Mouse (Mus musculus) neural tube, embryonic 10.5 days (tissue): Measurements from ENCODE around the gene Ano9.
A peak's percentile ranks its signal among the peaks of the same experiment; 100 is the strongest.

Experiments
- DNase-seq: peaks from one replicate; pipeline ENCODE4 v3.0.0-alpha.2; 2017; ENCODE audit warnings: low spot score; ENCODE audit errors: extremely low spot score

The Ano9 gene

DNA sequence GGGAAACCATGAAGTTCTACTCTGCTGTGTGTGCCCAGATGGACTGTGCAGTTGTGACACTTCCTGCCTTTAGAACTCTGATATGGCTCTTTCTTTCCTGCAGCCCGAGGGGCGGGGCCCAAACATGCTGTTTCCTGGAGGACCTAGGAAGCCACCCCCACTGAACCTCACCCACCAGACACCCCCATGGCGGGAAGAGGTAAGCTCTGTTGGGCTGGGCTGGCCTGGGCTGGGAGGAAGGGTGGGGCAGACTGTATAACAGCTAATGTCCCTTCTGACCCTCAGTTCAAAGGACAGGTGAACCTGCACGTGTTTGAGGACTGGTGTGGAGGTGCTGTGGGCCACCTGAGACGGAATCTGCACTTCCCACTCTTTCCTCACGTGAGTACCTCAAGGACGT lies 53.4 kb downstream of the Ano9 start:
- DNase-seq = no peak

DNA sequence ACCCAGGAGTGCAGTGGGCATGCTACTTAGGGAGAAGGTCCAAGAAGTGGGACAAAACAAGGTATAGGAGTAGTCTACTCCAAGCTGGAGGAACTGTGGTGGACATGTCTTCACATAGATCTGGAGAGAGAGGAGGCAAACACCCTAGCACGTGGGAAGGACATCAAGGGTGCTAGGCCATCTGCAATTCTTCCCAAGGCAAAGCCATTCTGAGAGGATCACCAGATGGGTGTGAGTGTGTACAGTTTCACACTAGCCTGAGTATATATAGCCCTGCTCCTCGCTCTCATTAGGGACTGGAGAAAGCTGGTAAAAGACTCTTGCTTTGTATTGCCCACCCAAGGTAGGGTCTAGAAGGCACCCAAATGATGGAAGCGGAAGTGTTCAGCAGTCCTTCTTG lies 54.3 kb downstream of the Ano9 start:
- DNase-seq = no peak

DNA sequence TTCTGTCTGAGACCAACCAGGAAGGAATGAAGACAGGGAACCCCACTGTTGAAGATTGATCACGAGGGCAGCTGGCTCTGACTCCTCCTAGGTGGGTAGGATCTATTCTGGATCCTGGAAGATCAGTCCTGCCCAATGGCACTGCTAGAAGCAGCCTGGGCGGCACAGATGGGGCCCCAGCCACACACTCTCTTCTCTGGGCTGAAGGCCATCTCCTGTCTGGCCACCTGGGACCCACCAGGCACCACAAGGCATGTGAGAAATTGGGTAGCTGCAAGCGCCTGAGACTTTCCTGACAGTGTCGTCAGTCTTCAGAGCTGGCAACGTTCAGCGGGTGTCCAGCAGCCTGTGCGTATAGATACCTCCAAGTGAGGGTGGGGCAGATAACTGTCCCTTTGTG lies 55.1 kb downstream of the Ano9 start:
- DNase-seq = no peak

DNA sequence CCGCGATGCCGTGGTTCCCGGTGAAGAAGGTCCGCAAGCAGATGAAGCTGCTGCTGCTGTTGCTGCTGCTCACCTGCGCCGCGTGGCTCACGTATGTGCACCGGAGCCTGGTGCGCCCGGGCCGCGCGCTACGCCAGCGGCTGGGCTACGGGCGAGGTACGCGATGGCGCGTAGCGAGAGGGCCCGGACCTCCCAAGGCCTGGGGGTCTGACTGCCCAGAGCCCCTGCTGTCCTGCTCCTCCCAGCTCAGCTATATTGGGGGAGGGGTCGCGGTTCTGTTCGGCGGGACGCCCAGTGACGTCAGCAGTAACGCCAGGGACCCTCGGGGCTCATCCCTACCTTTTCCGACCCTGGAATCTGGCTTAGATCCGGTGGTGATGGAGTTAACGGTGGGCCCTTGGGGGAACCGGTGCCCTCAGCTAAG lies 56.3 kb downstream of the Ano9 start:
- peak; percentile 59 for DNase-seq

DNA sequence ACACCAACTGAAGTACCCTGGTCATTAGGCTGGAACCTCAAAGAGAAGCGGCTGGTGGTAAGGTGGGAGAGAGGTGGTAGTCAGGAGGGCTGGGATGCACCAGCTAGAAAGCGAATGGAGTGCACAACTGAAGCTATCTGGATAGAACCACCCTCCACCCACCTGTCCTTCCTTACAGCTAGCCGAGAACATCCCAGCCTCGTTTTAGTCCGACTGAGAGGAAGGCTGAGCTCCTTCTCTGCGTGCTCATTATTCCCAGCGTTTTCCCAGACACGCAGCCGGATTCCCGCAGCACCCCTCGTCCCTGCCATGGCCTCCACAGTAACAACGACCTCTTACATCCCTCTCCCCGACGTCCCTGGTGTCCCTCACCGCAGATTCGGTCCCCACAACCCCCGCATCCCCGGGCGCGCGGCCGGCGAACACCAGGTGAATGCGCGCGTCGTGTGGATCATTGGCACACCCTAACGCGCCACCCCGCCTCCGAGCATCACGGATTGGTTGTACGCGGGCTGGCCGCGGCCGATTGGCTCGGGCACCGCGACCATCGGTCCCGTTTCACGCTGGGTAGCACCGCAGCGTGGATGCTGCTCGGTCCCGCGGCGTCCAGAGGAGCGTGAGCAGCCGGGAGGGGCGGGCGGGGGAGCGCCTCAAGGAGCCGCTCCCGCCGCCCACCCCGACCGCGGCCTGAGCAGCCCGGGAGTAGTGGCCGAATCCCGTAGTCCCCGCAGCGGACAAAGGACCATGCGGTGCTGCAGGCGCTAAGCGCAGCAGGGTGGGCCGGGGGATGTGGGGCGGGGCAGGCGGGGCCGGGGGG lies 57.0 kb downstream of the Ano9 start, which contains the start of gene B4galnt4:
Gene B4galnt4 (plus strand): TSS at position 679 of the 817 bp plus-strand sequence.
- peak; percentile 89 for DNase-seq

DNA sequence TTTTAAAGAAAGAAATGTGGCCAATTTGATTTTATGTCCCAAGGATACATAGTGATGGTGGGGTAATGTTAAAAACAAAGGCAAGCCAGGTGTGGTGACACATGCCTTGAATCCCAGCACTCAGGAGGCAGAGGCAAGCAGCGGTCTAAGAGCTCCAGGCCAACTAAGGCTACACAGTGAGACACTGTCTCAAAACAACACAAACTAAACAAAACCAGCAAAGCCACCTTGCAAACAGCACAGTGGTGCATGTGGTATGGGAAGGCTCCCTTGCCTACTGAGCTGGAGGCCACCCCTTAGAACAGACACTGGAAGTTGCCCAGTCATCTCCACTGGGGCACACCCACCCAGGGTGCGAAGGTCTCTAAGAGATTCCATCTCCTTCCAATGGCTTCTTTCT lies 57.7 kb downstream of the Ano9 start:
- peak; percentile 35 for DNase-seq

DNA sequence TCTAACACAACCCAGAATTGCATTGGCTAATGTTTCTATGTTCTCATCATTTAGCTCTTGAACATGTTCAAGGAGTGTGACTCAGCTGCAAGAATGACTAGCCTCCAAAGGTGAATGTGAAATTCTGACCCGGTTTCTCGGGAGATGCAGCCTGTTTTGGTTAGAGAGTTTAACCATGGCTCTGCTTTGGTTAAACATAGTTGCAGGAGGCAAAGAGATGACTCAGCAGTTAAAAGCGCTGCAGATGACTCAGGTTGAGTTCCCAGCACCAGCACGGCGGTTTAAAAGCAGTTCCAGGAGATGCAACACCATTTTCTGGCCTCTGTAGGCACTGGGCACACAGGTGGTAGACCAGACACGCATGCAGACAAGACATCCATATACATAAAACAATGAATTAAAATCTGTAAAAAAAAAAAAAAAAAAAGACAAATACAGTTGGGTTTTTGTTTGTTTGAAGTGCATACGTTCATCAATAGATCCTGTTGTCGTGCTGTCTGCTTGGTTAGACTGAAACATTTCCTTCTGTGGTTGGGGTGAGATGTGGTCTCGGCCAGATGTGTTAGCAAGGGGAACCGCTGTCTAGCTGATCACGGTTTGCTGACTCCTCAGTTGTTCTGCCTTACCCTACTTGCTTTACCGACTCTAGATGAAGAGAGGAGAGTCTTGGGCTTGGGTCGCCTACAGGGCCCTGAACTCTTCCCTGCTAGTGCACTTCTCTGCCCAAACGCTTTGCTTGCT lies 58.8 kb downstream of the Ano9 start:
- DNase-seq = no peak

DNA sequence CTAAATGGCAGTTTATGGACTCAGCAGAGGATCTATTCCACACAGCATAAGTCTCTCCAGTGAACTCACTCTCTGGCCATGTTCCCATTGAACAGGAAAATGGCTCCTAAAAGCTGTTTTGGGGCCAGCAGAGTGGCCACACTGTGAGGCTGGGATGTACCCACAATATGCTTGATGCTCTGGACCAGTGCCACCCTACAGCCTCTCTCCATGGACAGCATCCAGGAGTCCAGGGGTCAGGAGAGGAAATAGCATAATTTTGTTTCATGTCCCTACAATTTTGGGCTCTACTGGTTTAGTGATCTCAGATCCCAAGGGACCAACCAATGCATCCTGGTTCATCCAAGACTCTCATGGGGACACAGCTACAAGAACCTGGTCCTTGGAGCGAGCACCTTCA lies 60.1 kb downstream of the Ano9 start:
- DNase-seq = no peak

DNA sequence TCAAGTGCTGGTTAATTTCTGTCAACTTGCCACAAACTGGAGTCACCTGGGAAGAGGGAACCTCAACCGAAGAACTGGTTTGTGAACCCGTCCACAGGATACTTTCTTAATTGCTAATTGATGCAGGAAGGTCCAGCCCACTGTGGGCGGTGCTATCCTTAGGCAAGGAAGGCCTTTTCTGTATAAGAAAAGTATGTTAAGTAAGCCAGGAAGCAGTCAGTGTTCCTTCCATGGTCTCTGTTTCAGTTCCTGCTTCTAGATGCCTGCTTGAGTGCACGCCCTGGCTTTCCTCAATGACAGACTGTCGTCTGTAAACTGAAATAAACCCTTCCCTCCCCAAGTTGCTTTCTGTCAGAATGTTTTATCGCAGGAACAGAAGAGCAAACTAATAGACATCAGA lies 60.6 kb downstream of the Ano9 start:
- no peak for DNase-seq

DNA sequence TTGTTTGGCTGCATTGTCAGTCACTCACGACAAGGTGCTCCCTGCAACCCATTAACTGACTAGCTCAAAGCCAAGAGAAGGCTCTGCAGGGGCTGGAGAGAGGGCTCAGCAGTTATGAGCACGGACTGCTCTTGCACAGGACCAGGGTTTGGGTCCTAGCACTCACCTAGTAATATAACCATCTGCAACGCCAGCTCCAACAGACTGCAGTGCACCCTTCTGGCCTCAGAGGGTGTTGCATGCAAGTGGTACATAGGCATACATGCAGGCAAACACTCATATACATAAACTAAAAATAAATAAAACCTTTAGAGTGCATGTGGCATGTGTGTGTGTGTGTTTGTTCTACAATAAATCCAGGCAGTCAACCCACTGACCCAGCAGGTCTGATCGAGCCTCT lies 61.8 kb downstream of the Ano9 start:
- no peak for DNase-seq

DNA sequence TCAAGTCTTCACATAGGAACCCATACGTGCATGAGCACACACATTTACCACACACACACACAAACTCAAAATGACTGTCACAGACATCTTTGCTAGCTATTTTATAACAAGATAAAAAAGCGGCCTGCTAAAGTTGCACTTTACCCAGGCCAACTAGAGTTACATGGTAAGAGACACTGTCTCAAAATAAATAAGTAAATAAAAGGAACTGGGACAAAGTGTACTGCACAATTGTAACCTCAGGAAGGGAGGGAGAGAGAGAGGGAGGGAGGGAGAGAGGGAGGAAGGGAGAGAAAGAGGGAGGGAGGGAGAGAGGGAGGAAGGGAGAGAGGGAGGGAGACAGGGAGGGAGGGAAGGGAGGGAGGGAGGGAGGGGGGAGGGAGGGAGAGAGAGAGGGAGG lies 65.2 kb downstream of the Ano9 start:
- DNase-seq = no peak

DNA sequence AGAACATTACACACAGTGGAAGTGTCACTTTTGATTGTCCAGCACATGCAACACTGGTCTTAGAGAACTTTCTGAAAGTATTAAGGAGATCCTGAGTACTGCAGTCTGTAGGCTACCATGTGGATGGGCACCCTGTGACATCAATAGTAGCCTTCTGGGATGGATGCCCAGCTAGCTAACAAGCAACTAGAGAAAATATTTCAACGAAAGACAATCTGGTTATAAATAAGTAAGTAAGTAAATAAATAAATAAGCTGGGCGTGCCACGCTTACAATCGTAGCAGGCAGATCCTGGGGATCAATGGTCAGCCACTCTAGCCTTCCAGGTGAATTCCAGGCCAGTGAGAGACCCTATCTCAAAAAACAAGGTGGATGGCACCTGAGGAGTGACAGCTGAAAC lies 65.6 kb downstream of the Ano9 start:
- no peak for DNase-seq
